Comparison of ENCODE assay signal across 9 mouse cellular contexts in the genomic region with DNA sequence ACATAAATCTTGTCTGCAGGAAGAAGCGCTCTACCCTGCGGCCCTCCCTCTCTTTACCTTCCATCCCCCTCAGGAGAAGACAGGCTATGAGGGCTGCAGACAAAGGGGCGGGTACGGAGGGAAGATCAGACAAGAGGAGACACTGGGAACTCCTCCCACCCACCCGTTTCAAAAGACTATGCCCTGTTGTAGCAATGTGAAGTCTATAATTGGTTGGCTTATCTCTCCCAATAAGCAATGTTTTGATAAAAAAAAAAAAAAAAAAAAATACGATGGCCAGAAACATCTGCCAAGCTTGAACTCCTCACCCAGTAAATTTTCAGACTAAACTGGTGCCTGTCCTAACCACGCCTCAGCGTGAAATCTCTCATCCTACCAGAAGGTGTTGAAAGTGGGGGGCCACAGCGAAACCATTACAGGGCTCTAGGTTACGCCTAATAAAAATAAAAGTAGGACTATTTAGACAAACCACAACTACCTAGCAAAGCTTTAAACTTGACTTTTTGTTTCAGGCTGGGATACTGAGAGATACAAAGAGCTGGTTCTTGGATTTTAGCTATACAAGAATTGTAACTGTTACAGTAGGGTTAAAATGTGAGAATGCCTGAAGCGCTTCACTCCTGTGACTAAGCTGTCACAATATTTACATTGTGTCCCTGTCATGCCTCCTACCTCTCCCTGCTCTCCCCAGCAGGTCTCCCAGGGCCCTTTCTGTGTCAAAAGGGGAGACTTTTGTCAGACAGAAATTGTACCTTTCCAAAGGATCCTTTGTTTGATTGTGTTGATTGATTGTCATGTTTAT.
A peak's percentile ranks its signal among the peaks of the same experiment; 100 is the strongest.
DNase-seq lines count a peak whose midpoint lies in the region; ATAC-seq and TF ChIP-seq lines count a peak whose summit lies in the region.
"Had no signal": no experiment of that assay in that cellular context is flagged by ENCODE, and none has a peak within 500 bp of the region (broad histone marks: within the 10 kb centered on the region; RNA-seq: fewer than 3 reads in every experiment).

No protein-coding gene starts in this region.

- no peak for DNase-seq in heart, adult 2 months
- DNase-seq in neural tube, embryonic 11.5 days (ENCODE audit: low spot score) = peak; percentile 61
- DNase-seq in neural tube, embryonic 10.5 days (ENCODE audit: extremely low spot score, low spot score) = no peak
- no peak for DNase-seq in limb, embryonic 11.5 days (ENCODE audit: low spot score)
- no peak for DNase-seq in layer of hippocampus, postnatal 10 days (ENCODE audit: low spot score in 2 of 2)
- DNase-seq: adrenal gland, adult 2 months had no signal

- H3K4me3 ChIP-seq in heart, embryonic 11.5 days (ENCODE audit: low read depth, low read length) = no peak overlapping the region; the same call in 1 of the 2 replicates
- no peak overlapping the region for H3K4me3 ChIP-seq in heart, adult 2 months
- no peak overlapping the region for H3K4me3 ChIP-seq in neural tube, embryonic 11.5 days (ENCODE audit: low read depth, low read length)
- no peak overlapping the region for H3K4me3 ChIP-seq in limb, embryonic 11.5 days (ENCODE audit: low read depth, low read length)
- H3K4me3 ChIP-seq in stomach, embryonic 16.5 days (replicated peaks; ENCODE audit: low read length) = no peak overlapping the region

- H3K79me2 ChIP-seq in heart, adult 2 months (replicated peaks; ENCODE audit: control insufficient read depth, insufficient read depth, low read length) = no peaks in the 10 kb centered on the region

- no peaks in the 10 kb centered on the region for H3K36me3 ChIP-seq in heart, embryonic 11.5 days (ENCODE audit: control insufficient read depth, insufficient read depth, low read length)
- H3K36me3 ChIP-seq in heart, adult 2 months (ENCODE audit: control insufficient read depth, insufficient read depth, low read length) = no peaks in the 10 kb centered on the region
- no peaks in the 10 kb centered on the region for H3K36me3 ChIP-seq in neural tube, embryonic 11.5 days (ENCODE audit: control insufficient read depth, insufficient read depth, low read length)
- H3K36me3 ChIP-seq in limb, embryonic 11.5 days (ENCODE audit: control insufficient read depth, insufficient read depth, low read length) = no peaks in the 10 kb centered on the region
- no peaks in the 10 kb centered on the region for H3K36me3 ChIP-seq in stomach, embryonic 16.5 days (ENCODE audit: control insufficient read depth, insufficient read depth, low read length)

- no peaks in the 10 kb centered on the region for H3K9me3 ChIP-seq in heart, embryonic 11.5 days (replicated peaks; ENCODE audit: control insufficient read depth, low read length)
- H3K9me3 ChIP-seq in neural tube, embryonic 11.5 days (ENCODE audit: control insufficient read depth, low read length) = no peaks in the 10 kb centered on the region
- no peaks in the 10 kb centered on the region for H3K9me3 ChIP-seq in limb, embryonic 11.5 days (ENCODE audit: control insufficient read depth, low read length)
- H3K9me3 ChIP-seq in stomach, embryonic 16.5 days (replicated peaks; ENCODE audit: control insufficient read depth, low read length) = no peaks in the 10 kb centered on the region

- H3K4me2 ChIP-seq in heart, embryonic 11.5 days = peak overlapping the region; percentile 56
- H3K4me2 ChIP-seq in neural tube, embryonic 11.5 days (ENCODE audit: low read depth) = peak overlapping the region; percentile 12; the same call in 1 of the 2 replicates
- H3K4me2 ChIP-seq in limb, embryonic 11.5 days (ENCODE audit: low read depth, severe bottlenecking) = peak overlapping the region; percentile 10; the same call in 1 of the 2 replicates
- H3K4me2 ChIP-seq in stomach, embryonic 16.5 days (ENCODE audit: low read depth, low read length) = peak overlapping the region; percentile 18; the same call in 1 of the 2 replicates

- TF ChIP-seq CTCF in heart, adult 2 months (IDR thresholded peaks at IDR 0.05) = no peak

- H3K9ac ChIP-seq in heart, embryonic 11.5 days (ENCODE audit: low read depth, low read length) = no peak overlapping the region
- no peak overlapping the region for H3K9ac ChIP-seq in heart, adult 2 months (ENCODE audit: low read depth, low read length)
- no peak overlapping the region for H3K9ac ChIP-seq in neural tube, embryonic 11.5 days (ENCODE audit: low read length)
- H3K9ac ChIP-seq in limb, embryonic 11.5 days (ENCODE audit: low read length) = no peak overlapping the region
- H3K9ac ChIP-seq in stomach, embryonic 16.5 days (ENCODE audit: low read length) = no peak overlapping the region

- TF ChIP-seq EP300 in heart, adult 2 months (IDR thresholded peaks at IDR 0.05; ENCODE audit: insufficient read depth, low read depth, low read length) = no peak

- WGBS in heart, embryonic 11.5 days (ENCODE audit: insufficient replicate concordance) = 15% methylated on average over 11 of the region's 11 CpGs
- WGBS in heart, adult 2 months = 30% methylated on average over 11 of the region's 11 CpGs
- 8% methylated on average over 11 of the region's 11 CpGs for WGBS in neural tube, embryonic 11.5 days
- WGBS in limb, embryonic 11.5 days = 7% methylated on average over 11 of the region's 11 CpGs
- WGBS in stomach, embryonic 16.5 days = 18% methylated on average over 11 of the region's 11 CpGs

- peaks cover 7% of the 10 kb centered on the region for H3K4me1 ChIP-seq in heart, embryonic 11.5 days (ENCODE audit: control insufficient read depth, insufficient read depth, low read length)
- no peaks in the 10 kb centered on the region for H3K4me1 ChIP-seq in heart, adult 2 months (ENCODE audit: control insufficient read depth, insufficient read depth, low read length)
- peaks cover 6% of the 10 kb centered on the region; the same call in 1 of the 2 replicates for H3K4me1 ChIP-seq in neural tube, embryonic 11.5 days (ENCODE audit: control insufficient read depth, insufficient read depth, low read length)
- H3K4me1 ChIP-seq in limb, embryonic 11.5 days (ENCODE audit: control insufficient read depth, insufficient read depth, low read length) = 0 out of 2 replicates have a peak, but pooled peaks cover 3% of the 10 kb centered on the region
- H3K4me1 ChIP-seq in stomach, embryonic 16.5 days (ENCODE audit: control insufficient read depth, insufficient read depth, low read length) = peaks cover 9% of the 10 kb centered on the region

- no peak overlapping the region for H3K27ac ChIP-seq in heart, embryonic 11.5 days (ENCODE audit: low read depth, low read length)
- no peak overlapping the region for H3K27ac ChIP-seq in heart, adult 2 months
- peak overlapping the region; percentile 51; the same call in 1 of the 2 replicates for H3K27ac ChIP-seq in neural tube, embryonic 11.5 days (ENCODE audit: low read depth, low read length)
- no peak overlapping the region for H3K27ac ChIP-seq in limb, embryonic 11.5 days (replicated peaks; ENCODE audit: low read depth, low read length)
- H3K27ac ChIP-seq in stomach, embryonic 16.5 days (ENCODE audit: low read length) = no peak overlapping the region

- ATAC-seq in heart, embryonic 11.5 days (replicated peaks; ENCODE audit: insufficient number of reproducible peaks, low FRiP score, low TSS enrichment) = no peak
- peak; percentile 79 for ATAC-seq in neural tube, embryonic 11.5 days (ENCODE audit: insufficient read depth, low FRiP score, low TSS enrichment)
- ATAC-seq in limb, embryonic 11.5 days (ENCODE audit: insufficient number of reproducible peaks, low FRiP score, low TSS enrichment, low read depth) = no peak
- no peak for ATAC-seq in stomach, embryonic 16.5 days (ENCODE audit: insufficient read depth, low FRiP score)
- ATAC-seq in CD4-positive, CD25-positive, alpha-beta regulatory T cell, adult 4 months = no peak

- no peaks in the 10 kb centered on the region for H3K27me3 ChIP-seq in heart, embryonic 11.5 days (ENCODE audit: control insufficient read depth, insufficient read depth, low read length)
- no peaks in the 10 kb centered on the region for H3K27me3 ChIP-seq in heart, adult 2 months (ENCODE audit: control insufficient read depth, insufficient read depth, low read length)
- H3K27me3 ChIP-seq in neural tube, embryonic 11.5 days (ENCODE audit: control insufficient read depth, insufficient read depth, low read length) = peaks cover 18% of the 10 kb centered on the region
- H3K27me3 ChIP-seq in limb, embryonic 11.5 days (ENCODE audit: control insufficient read depth, insufficient read depth, low read length) = no peaks in the 10 kb centered on the region
- no peaks in the 10 kb centered on the region for H3K27me3 ChIP-seq in stomach, embryonic 16.5 days (ENCODE audit: control insufficient read depth, insufficient read depth, low read length)

- intact Hi-C loops in heart, adult 2 months (cut with DNase I) = no loop called here

- no peak for TF ChIP-seq POLR2A in heart, adult 2 months (IDR thresholded peaks at IDR 0.05; ENCODE audit: insufficient read depth, low read depth, low read length)
